Mouse (Mus musculus): ENCODE data around the gene Sapcd2.
A peak's percentile ranks its signal among the peaks of the same experiment; 100 is the strongest.

Sapcd2 gene

DNA sequence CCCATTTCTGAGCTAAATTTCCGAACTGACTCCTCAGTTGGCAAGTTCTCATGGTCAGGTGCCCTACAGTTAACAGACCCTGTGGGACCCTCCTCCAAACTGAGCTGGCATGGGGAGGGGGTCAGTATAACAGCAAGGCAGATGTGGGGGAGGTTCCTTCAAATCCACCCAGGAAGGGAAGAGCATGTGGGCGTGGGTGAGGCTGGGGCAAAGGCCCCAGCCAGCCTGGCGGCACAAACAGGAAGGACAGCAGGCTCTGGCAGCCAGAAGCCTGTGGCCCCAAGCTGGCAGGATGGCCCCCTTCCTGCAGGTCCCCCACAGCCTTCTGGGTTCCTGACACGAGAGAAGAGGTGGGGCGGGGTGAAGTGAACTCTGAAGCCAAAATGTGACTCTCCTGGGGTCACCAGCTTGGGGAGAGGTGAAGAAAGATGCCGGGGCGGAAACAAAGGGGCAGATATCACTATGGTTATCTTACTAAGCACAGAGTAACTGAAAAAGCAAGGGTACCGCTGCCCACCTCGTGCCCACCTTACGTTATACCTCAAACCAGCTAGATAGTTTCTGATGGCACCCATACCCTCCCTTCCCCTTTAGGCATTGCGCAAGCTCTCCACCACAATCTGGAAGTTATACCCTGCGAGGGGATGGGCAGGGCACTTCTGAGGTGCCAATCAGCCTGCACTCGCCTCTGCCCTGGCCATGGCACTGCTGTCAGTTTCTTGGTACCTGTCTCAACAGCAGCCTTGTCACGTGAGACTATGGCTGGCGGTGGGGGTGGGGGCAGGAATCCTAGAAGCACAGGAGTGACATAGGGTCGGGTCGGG is 50.7 kb downstream of the Sapcd2 start, which contains the start of gene Fut7:
Gene Fut7, plus strand, starts transcription at position 681 of the 824 bp plus-strand sequence.
- no peak for DNase-seq (ENCODE audit: low spot score)

DNA sequence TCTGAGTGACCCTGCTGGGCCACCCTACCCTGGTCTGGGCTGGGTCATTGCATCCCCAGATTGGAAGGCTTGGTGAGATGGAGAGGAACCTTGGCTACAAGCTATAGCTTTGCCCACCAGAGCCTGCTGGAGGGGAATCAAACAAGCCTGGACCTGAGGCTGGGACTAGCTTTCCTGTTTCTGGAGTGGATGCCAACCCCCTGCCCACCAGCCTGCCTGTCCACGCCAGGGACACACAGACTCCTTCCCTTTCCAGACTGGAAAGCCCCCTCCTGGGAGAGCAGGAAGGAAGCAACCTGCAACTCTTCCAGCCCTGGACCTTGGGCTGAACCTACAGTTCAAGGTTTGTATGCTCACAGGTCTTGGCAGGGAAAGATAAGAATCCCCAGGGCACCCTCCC is 51.5 kb downstream of the Sapcd2 start:
- no peak for DNase-seq (ENCODE audit: low spot score)

DNA sequence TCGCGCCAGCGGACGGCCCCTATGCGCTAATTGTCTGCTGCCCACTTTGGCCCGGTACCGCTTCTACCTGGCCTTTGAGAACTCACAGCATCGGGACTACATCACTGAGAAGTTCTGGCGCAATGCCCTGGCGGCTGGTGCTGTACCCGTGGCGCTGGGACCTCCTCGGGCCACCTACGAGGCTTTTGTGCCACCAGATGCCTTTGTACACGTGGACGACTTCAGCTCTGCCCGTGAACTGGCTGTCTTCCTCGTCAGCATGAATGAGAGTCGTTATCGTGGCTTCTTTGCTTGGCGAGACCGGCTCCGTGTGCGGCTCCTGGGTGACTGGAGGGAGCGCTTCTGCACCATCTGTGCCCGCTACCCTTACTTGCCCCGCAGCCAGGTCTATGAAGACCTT is 53.4 kb downstream of the Sapcd2 start:
- DNase-seq (ENCODE audit: low spot score): no peak

DNA sequence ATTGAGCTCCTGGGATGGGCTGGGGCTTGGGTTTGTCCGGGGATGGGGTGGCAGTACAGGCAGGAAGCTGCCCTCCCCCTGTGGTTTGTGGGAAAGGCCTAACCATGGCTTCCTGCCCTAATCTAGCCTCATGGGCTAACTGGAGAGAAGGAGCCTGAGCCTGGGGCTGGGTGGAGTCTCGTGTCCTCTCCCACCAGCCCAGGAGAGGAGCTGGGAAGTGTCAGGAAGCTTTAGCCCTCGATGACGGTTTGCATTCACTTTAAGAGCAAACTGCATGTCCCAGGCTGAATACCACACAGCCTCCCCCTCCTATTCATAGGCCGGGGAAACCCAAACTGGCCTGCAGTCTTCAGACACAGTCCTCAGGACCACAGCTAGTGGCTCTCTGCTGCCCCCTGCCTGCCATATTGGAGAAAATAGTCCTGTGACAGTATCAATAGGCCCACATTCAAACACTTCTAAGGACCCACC is 54.6 kb downstream of the Sapcd2 start:
- peak; percentile 25 for DNase-seq (ENCODE audit: low spot score)

DNA sequence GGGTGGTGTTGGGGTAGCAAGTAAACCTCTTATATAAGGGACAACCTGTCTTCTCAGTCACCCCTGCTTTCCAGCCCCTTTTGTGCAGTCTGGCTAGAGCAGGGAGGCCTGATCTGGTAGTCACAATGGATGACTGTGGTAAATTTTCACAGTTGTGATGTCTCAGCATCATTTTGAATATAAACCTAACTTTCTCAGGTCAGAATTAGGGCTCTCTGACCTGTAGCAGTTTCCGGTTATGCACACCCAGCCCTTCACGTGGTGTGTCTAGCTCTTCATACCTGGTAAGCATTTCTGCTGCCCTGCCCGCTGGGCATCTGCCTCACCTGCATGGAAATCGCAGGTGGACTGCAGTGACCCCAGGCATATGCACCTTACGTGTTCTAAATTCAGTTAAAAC is 55.1 kb downstream of the Sapcd2 start:
- no peak for DNase-seq (ENCODE audit: low spot score)
